Mouse (Mus musculus) adrenal gland, postnatal 25 days (tissue): ENCODE results near the gene Srd5a2. TPM values are rescaled to one million over a fixed set of nuclear protein-coding genes. Genes with fewer than 3 reads are reported as not detected.
A peak's percentile ranks its signal among the peaks of the same experiment; 100 is the strongest.
"Not testable (repeated sequence)": the region's sequence is repeated elsewhere in the genome, so short reads cannot be mapped to it uniquely, and the experiment has no call there.

Experiments
- DNase-seq: peaks from one replicate; pipeline ENCODE4 v3.0.0; 2021; ENCODE audit warnings: mixed read lengths
- long read RNA-seq: library from polyadenylated mRNA; stranded (forward); transcript quantifications from one replicate; pipeline ENCODE4 v2.0.0, GENCODE M21; 2021
- total RNA-seq: library from RNA; stranded (reverse); gene quantifications from 2 replicates; pipeline ENCODE4 v1.2.3, GENCODE M21; 2021

The Srd5a2 gene
- 117 and 154 TPM in 2 replicates for total RNA-seq
- long read RNA-seq, transcript Srd5a2-201 (5 exons, 1,605 nt) = major isoform, 170 of 553 reads
- long read RNA-seq, partial matches to known transcripts = 37 of 553 reads
- long read RNA-seq, other reads (novel, unspliced or antisense) = 346 of 553 reads

GRCm38 (mm10) chr17:74047210-74048082, at the start of gene Srd5a2:
TSS of gene Srd5a2 (minus strand) at chr17:74047916.
- DNase-seq = peak; percentile 45

GRCm38 (mm10) chr17:74088886-74089678, 41.4 kb upstream of the Srd5a2 start:
- peak; percentile 74 for DNase-seq

GRCm38 (mm10) chr17:74088016-74088415, 40.3 kb upstream of the Srd5a2 start:
- DNase-seq = peak; percentile 65

- no peak for DNase-seq
Measured at GRCm38 (mm10) chr17:74083370-74083769, 35.7 kb upstream of the Srd5a2 start.

GRCm38 (mm10) chr17:74080076-74080615, 32.4 kb upstream of the Srd5a2 start:
- DNase-seq = no peak

- no peak for DNase-seq
Measured at GRCm38 (mm10) chr17:74078776-74079495, 31.2 kb upstream of the Srd5a2 start.

- not testable (repeated sequence) for DNase-seq
Measured at GRCm38 (mm10) chr17:74073067-74073466, 25.4 kb upstream of the Srd5a2 start.

- not testable (repeated sequence) for DNase-seq
Measured at GRCm38 (mm10) chr17:74062763-74063162, 15.0 kb upstream of the Srd5a2 start.

GRCm38 (mm10) chr17:74048229-74048816, 607 bp upstream of the Srd5a2 start:
- DNase-seq = no peak

- no peak for DNase-seq
Measured at GRCm38 (mm10) chr17:74043754-74044153, 4.0 kb downstream of the Srd5a2 start.

GRCm38 (mm10) chr17:74020526-74021203, 27.1 kb downstream of the Srd5a2 start:
- peak; percentile 78 for DNase-seq

- peak; percentile 45 for DNase-seq
Measured at GRCm38 (mm10) chr17:74018281-74018680, 29.4 kb downstream of the Srd5a2 start.

- no peak for DNase-seq
Measured at GRCm38 (mm10) chr17:74017649-74018048, 30.1 kb downstream of the Srd5a2 start.

- DNase-seq = no peak
Measured at GRCm38 (mm10) chr17:74015128-74015527, 32.6 kb downstream of the Srd5a2 start.

- DNase-seq = no peak
Measured at GRCm38 (mm10) chr17:74008680-74009079, 39.0 kb downstream of the Srd5a2 start.

- no peak for DNase-seq
Measured at GRCm38 (mm10) chr17:74007001-74007400, 40.7 kb downstream of the Srd5a2 start.

- no peak for DNase-seq
Measured at GRCm38 (mm10) chr17:74002396-74002795, 45.3 kb downstream of the Srd5a2 start.

- DNase-seq = no peak
Measured at GRCm38 (mm10) chr17:73995907-73996645, 51.6 kb downstream of the Srd5a2 start.

GRCm38 (mm10) chr17:73991264-73991663, 56.5 kb downstream of the Srd5a2 start:
- no peak for DNase-seq

GRCm38 (mm10) chr17:73986571-73986970, 61.1 kb downstream of the Srd5a2 start:
- no peak for DNase-seq
